Mouse (Mus musculus): Measurements from ENCODE around the gene Elmsan1.

DNA sequence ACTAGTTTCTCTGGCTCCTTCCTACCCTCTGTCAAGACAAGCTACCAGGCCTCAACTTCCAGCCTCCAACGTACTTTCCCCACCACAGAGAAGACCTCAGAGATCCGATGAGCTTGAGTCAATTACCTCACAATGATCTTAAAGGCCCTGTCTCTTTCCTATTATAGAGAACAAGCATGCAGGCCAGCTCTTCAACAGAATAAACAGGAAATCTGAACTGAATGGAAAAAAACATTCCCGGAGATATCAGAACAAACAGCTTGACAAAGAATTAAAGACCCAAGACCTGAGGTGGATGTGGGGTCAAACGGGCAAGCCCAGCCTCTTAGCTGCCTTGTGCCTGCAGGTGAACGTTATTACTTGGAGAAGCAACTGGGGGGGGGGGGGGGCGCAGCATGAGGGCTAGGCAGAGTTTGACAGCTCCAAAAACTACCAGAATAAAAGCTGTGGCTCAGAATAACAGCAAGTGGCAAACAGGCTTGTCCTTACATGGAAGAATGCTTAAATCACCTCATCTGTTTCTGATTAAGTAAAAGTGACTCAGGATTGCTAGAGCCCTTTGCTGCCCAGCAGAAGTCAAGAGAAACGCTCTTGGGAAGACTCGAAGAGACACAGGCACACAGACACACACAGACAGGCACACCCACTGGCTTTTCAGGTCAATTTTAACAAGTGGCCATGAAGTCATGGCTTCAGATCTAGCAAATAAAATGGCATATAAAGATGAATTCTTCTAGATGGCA, 52.9 kb downstream of the Elmsan1 start:
- TF ChIP-seq ZNF384 (IDR thresholded peaks at IDR 0.05; ENCODE audit: low read depth, low read length) (no peak), ZC3H11A (IDR thresholded peaks at IDR 0.05; ENCODE audit: borderline replicate concordance, low read depth, low read length) (no peak)

Data from ES-E14 (cell line).